Mouse (Mus musculus) CD4-positive helper T cell, adult 2 months (primary cell): ENCODE data around the gene Ganab.
"Not testable (repeated sequence)": the region's sequence is repeated elsewhere in the genome, so short reads cannot be mapped to it uniquely, and the experiment has no call there.

ENCODE experiments used
- DNase-seq: peaks from one replicate; pipeline ENCODE4 v3.0.0-alpha.2; 2012; ENCODE audit warnings: low read depth, missing footprints, low spot score

The Ganab gene

DNA sequence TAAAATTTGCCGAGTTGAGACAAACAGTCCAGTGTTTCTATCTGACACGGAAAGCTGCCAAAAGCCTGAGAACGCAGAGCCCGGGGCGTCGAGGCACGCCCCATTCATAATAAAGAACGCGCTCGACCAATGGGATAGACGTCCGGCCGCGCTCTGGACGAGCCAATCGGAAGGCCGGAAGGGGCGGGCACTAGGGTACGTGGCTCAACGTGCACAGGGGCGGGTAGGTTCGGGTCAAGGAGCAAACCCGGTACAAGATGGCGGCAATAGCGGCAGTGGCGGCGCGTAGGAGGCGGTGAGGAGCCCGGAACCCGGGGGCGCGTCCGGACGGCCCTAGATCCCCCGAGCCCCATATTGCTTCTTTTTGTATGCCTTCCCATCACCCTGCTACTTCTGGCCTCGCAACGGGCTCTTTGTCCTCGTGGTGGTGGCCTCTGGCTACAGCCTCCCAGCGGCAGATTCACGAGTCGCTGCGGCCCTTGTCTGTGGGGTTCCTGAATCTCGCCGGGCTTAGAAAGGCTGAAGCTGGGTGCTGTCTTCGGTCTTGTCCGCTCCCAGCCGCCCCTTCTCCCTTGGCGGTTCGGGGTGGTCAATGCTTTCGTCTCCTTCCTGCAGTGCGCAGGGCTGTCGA, at the start of gene Ganab:
Gene Ganab (plus strand): TSS at position 207 of the 631 bp plus-strand sequence.
- DNase-seq = peak; percentile 98

DNA sequence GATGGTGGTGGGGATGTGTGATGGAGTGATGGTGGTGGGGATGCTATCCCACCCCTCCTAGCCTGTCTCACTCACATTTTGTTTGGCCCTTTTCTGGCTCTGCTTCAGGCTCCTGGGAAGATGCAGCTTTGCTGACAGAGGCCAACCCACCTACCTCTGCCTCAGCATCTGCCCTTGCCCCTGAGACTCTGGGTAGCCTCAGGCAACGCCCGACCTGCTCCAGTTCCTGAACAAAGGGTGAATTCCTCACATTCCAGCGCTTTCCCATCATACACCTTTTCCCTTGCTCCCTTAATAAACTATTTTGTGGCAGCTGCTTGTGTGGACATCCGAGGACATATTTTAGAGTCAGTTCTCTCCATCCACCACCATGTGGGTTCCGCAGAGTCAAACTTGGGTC, 49.5 kb upstream of the Ganab start:
- DNase-seq = no peak

DNA sequence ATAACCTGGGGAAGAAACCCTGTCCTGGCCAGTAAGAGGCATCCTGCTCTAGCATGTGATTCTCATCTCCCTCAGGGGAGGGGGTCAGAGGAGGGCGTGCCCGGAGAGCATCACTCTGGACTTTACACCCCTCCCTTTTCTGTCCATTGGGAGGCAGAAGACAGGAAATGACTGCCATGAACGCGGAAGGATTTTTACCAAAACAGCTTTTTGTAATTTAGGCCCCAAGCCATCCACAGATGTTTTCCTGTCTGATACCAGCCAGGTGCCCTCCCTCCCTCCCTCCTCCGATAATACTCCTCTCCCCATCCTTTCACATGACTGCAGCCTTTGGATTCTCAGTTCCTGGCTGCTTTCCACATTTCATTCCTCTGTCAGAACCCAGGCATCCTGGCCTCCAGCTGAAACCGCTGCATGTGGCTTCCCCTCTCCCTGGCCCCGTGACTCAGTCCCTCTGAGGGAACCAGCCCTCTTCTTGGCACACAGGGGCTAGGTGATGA, 47.4 kb upstream of the Ganab start, which contains the start of gene Lrrn4cl:
Gene Lrrn4cl (plus strand): TSS at position 367 of the 500 bp plus-strand sequence.
- no peak for DNase-seq

DNA sequence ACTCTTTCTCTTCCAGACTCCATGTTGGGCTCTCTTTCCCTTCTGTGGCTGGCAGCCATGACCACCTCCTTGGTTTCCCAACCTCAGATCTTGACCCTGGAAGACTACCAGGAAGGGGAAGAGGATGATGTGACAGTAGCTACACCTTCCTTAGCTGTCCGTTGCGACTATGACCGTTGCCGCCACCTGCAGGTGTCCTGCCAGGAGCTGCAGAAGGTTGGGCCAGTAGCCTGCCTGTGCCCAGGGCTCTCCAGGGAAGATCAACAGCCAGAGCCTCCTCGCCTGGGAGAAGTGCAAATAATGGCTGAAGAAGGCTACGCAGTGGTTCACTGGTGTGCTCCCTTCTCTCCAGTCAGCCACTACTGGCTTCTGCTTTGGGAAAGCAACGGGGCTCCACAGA, 46.2 kb upstream of the Ganab start:
- no peak for DNase-seq

DNA sequence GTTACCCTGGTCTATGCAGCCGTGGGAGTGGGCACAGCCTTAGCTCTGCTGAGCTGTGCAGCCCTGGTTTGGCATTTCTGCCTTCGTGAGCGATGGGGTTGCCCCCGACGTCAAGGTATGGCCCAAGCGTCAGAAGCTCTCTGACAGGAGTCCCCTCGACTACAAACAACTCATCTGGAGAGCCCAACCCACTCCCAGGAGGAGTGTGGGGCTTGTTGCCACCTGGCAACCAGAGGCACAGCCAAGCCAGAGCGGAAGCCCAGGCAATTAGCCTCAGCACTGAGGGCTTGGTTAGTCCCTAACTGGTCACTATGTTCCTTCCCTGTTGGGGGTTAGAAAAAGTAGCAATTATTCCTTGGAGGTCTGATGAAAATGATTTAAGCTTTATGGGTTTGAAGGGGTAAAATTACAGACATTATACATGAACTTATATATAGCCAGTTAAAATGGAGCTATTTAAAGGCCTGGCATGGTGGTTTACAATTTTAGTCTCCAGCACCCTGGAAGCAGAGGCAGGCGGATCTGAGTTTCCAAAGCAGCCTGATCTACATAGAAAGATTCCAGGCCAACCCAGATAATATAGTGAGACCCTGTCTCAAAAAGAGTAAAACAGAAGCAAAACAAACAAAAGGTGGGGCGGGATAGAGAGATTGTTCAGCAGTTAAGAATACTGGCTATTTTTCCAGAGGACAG, 45.5 kb upstream of the Ganab start:
- no peak for DNase-seq

DNA sequence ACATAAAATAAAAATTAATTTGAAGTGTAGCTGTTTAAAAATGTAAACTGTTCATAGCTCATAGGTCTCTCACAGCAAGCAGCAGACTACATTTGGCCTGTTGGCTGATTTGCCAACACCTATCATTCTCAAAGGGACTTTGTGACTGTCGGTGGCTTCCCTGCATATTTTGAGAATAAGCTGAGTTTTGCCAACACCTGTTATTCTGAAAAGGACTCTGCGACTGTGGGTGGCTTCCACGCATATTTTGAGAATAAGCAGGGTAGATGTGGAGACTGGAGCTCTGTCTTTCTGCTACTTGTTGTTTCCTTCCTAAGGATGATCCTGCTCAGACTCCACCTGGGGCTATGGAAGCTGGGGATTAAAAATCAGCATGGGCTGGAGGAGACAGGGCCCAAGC, 44.8 kb upstream of the Ganab start:
- no peak for DNase-seq

DNA sequence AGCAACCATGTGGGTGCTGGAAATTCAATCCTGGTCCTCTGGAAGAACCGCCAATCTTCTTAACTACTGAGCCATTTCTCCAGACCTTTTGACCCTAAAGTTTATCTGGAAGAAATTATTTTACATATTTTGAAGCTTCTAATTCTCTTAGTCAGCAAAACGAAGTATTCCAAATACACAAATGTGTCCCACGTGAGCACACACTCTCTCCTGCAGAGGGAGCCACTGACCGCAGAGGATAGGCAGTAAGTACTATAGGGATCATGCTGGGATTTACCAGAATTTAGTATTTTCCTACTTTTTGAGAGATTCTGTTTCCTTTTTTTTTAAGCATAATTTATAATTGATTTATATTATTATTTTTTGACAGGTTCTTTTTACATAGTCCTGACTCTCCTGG, 40.2 kb upstream of the Ganab start:
- peak; percentile 37 for DNase-seq

DNA sequence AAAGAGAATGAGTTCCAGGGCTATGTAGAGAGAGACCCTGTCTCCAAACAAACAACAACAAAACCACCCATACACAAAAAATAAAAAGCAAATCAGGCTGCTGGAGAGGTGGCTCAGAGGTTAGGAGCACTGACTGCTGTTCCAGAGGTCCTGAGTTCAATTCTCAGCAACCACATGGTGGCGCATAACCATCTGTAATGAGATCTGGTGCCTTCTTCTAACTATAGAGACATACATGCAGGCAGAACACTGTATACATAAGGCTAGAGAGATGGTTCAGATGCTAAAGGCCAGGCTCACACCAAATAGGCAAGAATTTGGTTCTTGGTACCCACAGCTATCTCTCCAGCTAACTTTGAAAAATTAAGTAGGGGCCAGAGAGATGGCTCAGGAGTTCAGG, 38.9 kb upstream of the Ganab start:
- DNase-seq = peak; percentile 59

DNA sequence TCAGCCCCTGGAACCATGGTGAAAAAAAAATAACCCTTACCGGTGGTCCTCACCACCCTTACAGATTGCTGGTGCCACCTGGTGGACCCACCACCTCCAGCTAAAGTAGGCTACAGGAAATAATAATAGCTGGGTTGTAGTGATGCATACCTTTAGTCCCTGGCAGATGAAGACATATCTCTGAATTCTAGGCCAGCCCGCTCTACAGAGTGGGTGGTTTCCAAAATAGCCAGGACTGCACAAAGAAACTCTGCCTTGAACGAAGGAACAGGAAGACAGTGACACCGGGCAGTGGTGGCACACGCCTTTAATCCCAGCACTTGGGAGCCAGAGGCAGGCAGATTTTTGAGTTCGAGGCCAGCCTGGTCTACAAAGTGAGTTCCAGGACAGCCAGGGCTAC, 33.6 kb upstream of the Ganab start:
- no peak for DNase-seq

DNA sequence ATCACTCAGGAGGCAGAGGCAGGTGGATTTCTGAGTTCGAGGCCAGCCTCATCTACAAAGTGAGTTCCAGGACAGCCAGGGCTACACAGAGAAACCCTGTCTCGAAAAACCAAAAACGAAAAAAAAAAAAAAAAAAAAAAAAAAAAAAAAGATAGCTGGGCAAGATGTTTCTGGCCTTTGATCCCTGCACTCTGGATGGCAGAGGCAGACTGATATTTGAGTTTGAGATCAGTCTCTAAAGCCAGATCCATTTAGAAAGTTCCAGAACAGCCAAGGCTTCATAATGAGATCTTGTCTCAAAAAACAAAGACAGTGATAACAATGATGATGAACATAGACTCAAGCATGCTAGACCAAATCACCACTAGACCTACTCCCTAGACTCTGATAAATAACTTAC, 27.5 kb upstream of the Ganab start:
- not testable (repeated sequence) for DNase-seq

DNA sequence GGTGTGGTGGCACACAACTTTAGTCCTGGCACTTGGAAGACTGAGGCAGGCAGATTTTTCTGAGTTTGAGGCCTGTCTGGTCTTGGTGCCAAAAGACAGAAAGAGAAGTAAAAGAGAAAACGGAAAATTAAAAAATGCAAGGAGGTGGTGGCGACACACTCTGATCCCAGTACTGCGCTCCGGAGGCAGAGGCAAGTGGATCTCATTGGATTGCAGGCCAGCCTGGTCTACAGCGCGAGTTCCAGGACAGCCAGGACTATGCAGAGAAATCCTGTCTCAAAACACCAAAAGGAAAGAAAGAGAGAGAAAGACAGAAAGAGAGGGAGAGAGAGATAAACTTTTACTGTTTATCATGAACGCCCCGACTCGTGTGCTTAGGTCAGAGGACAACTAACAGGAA, 27.0 kb upstream of the Ganab start:
- DNase-seq = no peak

DNA sequence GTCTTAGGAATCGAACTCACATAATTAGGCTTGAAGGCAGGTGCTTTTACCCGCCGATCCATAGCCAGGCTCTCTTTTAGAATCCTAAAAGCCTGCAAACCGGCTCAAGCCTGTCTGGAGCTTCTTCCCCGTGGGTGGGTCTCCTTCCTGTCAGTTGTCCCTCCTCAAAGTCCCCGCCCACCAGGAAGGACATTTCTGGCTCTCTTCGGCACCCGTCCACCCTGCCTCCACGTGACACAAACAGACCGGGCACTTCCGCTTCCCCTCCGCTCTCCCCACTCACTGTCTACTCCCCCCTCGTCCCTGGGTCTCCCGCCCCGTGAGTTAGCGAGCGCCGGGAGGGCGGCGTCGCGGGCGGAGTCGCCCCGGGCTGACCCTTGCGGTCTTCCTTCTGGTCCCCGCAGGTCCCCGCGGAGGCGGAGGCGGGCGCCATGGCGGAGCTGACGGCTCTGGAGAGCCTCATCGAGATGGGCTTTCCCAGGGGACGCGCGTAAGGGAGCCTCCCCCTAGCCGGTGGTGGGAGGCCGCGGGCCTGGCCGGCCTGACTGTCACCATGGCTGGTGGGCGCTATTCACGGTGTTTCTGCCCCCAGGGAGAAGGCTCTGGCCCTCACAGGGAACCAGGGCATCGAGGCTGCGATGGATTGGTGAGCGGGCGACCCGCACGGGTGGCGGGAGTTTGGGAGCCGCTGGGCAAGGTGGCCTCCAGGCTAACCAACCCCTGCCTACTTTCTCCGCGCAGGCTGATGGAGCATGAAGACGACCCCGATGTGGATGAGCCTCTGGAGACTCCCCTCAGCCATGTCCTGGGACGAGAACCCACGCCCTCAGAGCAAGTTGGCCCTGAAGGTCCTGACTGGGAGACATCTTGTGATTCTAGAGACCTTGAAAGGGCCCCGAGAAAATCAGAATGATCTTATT, 26.3 kb upstream of the Ganab start, which contains the start of gene Ubxn1:
Gene Ubxn1 (plus strand): TSS at position 230 of the 920 bp plus-strand sequence.
- peak; percentile 94 for DNase-seq

DNA sequence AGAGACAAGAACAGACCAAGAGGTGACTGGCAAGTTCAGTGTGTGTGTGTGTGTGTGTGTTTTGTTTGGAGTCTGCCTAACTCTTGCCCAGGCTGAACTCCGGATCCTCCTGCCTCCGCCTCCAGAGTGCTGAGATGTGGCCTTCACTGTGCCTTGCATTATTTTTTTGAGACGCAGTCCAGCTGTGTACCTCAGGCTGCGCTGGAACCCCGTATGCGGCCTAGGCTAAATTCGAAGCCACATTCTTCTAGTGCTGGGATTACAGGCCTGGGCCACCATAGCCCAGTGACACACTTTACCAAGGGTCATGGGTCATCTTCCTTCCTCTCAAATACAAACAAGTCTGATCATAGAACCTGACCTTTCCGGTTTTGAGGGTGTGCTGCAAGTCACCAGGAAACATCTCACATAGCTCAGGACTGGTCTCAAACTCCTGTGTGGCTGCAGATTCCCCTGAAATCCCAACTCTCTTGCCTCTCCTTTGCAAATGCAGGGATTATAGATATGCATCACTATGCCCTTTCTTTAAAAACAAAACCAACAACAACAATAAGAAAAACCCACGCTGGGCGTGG, 25.5 kb upstream of the Ganab start:
- DNase-seq = no peak

DNA sequence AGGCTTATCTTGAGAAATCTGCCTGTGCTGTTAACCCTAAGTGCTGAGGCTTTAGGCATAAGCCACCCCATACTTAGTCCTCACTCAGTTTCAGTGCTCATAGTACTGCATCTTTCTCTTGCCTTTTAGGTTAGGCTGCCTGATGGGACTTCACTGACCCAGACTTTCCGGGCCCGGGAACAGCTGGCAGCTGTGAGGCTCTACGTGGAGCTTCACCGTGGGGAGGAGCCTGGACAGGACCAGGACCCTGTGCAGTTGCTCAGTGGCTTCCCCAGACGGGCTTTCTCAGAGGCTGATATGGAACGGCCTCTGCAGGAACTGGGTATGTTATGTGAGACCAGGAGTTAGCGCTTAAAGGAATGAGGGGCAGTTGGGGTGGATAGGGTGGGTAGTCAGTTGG, 22.8 kb upstream of the Ganab start:
- no peak for DNase-seq

DNA sequence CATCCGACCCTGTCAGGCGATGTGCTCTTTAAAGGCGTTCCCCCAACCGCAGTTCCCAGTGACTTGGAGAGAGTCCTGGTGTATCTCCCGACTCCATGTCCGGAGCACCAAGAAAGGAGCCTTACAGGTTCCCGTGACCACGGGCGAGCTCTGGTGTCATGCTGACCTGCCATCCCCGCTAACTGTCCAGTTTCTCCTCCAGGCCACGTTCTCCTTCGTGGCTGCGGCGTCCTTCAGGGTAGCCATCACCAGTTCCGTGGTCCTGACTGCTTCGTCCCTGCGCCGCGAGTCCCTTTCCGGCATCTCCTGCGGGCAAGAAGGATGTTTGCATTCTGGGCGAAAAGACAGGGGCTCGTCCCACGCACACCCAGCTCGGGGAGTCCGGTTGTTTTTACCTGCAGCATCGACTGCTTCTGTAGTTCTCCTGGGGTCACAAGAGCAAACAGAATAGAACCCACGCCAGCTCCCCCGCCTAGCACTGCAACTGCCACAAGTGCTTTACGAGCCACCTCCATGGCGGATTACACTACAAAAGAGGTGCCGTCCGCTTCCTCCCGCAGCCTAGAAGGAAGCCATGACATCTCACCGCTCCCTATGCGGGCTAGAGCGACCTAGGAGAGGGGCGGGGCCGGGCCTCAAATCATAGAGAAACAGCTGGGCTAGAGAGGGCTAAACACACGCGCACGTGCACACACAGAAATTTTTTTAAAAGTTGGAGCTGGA, 17.4 kb upstream of the Ganab start, which contains the start of gene Uqcc3:
Gene Uqcc3 (minus strand): TSS at position 613 of the 723 bp plus-strand sequence.
- DNase-seq = peak; percentile 92

DNA sequence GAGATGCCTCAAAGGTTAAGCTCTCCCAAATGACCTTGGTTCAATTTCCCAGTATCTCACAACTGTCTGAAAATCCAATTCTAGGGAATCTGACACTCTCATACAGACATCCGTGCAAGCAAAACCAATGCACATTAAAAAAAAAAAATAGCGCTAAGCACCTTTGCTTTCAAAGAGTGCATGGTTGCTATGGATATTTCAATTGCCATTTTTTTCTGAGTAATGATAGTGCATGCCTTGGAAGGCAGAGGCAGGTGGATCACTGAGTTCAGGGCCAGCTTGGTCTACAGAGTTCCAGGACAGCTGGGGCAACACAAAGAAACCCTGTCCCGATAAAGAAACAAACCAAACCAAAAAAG, 16.9 kb upstream of the Ganab start:
- DNase-seq = no peak

DNA sequence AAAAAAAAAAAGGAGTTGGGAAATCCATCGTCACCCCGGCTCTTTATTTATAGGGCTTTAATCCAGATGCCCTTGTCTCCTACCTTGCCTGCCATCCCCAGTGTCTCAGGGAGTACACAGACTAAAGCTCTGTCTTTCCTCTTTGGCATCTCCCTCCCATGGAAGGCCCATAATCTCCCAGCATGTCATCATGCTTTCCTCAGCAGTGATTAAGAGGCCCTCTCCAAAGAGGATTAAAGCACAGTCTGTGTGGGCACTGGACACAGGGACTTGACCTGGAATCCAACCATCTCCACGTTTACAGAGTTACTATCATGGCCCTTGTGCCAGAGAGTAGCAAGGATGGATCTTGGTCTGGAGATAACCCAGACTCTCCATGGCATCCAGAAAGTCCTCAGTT, 14.3 kb upstream of the Ganab start, which contains the start of the genes Lbhd1 and Gm49403:
Gene Lbhd1 (plus strand): TSS at position 117 of the 400 bp plus-strand sequence.
Gene Gm49403 (plus strand): TSS at position 315 of the 400 bp plus-strand sequence.
- no peak for DNase-seq

DNA sequence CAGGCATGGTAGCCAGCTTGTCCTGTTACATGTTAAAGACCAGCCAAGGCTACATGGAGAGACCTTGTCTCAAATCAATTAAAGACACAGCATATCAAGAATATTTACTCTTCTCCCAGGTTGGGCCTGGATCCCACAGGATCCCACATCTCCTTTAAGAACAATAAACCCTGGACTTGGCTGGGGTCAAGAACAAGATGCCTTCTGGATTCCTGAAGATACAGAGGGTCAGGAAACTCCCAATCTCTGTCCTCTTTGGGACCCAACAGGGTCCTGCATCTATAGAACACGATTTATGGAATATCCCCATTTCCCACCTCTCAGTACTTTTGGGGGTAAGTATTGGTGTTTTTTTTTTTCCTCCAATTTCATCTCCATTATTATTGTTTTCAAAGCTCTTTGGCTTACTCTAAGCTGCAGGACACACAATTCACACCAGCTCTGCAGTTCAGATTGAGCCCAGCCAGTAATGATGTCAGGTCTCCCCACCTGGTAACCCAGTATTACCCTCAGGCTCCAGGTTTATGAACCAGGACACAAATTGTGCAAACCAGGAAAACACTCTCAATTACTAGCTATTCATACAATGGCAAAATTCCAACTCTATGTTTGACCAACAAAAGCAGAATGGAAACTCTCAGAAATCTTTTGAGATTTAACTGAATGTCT, 10.8 kb upstream of the Ganab start:
- DNase-seq = no peak

DNA sequence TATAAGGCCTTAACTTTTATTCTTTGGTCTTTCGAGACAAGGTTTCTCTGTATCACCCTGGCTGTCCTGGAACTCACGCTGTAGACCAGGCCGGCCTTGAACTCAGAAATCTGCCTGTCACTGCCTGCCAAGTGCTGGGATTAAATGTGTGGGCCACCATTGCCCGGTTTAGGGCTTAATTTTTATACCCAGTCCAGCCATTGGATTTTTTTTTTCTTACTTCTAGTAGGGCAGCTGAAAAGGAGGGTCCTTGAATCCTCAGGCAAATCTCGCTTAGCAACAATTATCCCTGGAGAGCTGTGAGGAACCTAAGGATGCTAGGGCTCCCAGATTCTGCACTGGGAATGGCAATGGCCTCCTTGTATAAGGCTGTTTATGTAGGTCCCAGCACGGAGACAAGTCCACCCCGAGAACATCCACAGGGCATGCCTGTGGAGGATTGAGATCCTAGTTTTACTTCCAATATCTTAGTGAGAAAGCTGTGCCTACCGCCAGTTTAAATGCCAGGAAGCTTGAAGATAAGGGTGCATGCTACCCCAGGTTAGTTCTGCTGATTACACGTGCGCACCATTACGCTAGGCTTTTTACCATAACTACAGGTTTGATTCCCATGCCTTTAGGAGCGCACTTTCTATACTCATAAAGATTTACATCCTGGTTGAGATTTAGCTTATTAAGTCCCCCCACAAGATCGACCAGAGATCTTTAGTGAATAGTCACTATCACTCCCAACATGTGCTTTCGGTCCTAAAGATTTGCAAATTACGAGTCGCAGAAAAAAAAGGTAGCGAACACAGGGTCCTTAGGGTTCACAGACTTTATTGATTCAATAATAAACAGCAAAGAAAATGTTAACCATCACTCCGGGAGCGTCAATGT, 10.0 kb upstream of the Ganab start:
- no peak for DNase-seq
